Mouse (Mus musculus): ENCODE measurements around the gene Cdyl. TPM values are rescaled to one million over a fixed set of nuclear protein-coding genes. Genes with fewer than 3 reads are reported as not detected.

Cdyl gene
- polyA plus RNA-seq, 1 experiment, result 113 TPM

DNA sequence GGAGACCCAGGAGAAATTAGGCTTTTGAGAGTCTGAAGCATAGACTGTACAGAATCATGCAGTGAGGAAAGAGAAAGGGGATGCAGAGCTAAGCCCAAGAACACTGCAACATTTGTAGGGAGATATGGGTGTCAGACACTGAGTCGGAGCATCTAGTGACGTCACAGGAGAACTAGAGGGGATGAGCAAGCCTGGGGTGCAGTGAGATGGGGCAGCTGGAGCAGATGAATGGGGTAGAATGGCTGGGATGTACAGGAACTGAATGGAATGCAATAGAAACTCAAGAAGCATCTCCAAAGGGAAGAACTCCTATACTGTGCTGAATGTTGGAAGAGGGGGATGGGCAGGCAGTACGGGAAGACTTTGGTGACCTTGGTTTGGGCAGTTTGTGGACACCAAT, 34.8 kb upstream of the Cdyl start:
- Histone ChIP-seq H3K27me3 (ENCODE audit: control insufficient read depth, insufficient read depth, low read length) (no peaks in the 10 kb centered on the region), H3K4me3 (ENCODE audit: control insufficient read depth, low read depth, low read length) (no peak overlapping the region), H3K27ac (ENCODE audit: control insufficient read depth, insufficient read depth, low read depth, low read length) (no peak overlapping the region), H3K36me3 (ENCODE audit: control insufficient read depth, insufficient read depth, low read length) (no peaks in the 10 kb centered on the region), H3K4me1 (ENCODE audit: control insufficient read depth, insufficient read depth, low read length) (no peaks in the 10 kb centered on the region)
- no peak for TF ChIP-seq CTCF (IDR thresholded peaks at IDR 0.05; ENCODE audit: control insufficient read depth, insufficient read depth, insufficient replicate concordance, low read depth, low read length)
- no peak for TF ChIP-seq POLR2A (IDR thresholded peaks at IDR 0.05; ENCODE audit: control insufficient read depth, low read depth, low read length)

DNA sequence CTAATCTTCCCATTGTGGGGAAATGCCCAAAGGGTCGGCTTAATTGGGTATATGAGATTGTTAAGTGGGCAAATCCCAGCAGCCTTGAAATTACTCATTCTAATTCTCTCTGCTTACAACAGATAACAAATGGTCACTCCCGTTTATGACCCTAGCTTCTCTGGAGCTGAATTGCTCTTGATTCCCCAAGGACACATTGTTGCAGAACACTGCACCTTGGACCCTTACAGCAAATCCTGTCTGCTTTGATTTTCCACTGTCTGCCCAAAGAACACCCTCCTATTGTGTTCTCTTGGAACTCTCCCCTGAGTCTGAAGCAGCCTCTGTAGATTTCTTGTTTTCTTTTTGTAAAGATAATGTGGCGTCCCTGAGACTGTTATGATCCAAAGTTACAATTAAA, 34.1 kb upstream of the Cdyl start:
- H3K4me3 ChIP-seq (ENCODE audit: control insufficient read depth, low read depth, low read length), result no peak overlapping the region
- no peaks in the 10 kb centered on the region for H3K27me3 ChIP-seq (ENCODE audit: control insufficient read depth, insufficient read depth, low read length)
- no peak overlapping the region for H3K27ac ChIP-seq (ENCODE audit: control insufficient read depth, insufficient read depth, low read depth, low read length)
- no peak for TF ChIP-seq CTCF (IDR thresholded peaks at IDR 0.05; ENCODE audit: control insufficient read depth, insufficient read depth, insufficient replicate concordance, low read depth, low read length)
- no peak for TF ChIP-seq POLR2A (IDR thresholded peaks at IDR 0.05; ENCODE audit: control insufficient read depth, low read depth, low read length)
- H3K36me3 ChIP-seq (ENCODE audit: control insufficient read depth, insufficient read depth, low read length), result no peaks in the 10 kb centered on the region
- H3K4me1 ChIP-seq (ENCODE audit: control insufficient read depth, insufficient read depth, low read length), result no peaks in the 10 kb centered on the region

DNA sequence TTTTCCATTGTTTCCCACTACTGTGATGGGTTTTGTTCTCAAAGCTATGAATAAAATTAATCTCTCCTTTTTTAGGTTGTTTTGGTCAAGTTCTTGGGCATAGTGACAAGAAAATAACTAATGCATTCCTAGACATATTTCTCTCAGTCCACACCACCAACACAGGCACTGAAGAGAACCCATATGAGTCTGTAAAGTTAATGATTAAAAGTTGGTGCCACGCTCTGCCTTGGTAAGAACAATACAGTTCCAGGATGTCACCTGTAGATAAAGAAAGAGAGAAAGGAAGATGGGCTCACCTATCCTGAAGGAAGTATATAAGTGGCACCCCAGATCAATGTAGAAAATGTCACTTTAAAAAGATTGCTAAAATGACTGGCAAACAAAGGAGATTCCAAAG, 32.3 kb upstream of the Cdyl start:
- H3K36me3 ChIP-seq (ENCODE audit: control insufficient read depth, insufficient read depth, low read length), result no peaks in the 10 kb centered on the region
- H3K27ac ChIP-seq (ENCODE audit: control insufficient read depth, insufficient read depth, low read depth, low read length), result no peak overlapping the region
- no peak overlapping the region for H3K4me3 ChIP-seq (ENCODE audit: control insufficient read depth, low read depth, low read length)
- no peaks in the 10 kb centered on the region for H3K4me1 ChIP-seq (ENCODE audit: control insufficient read depth, insufficient read depth, low read length)
- TF ChIP-seq CTCF (IDR thresholded peaks at IDR 0.05; ENCODE audit: control insufficient read depth, insufficient read depth, insufficient replicate concordance, low read depth, low read length), result no peak
- no peak for TF ChIP-seq POLR2A (IDR thresholded peaks at IDR 0.05; ENCODE audit: control insufficient read depth, low read depth, low read length)
- H3K27me3 ChIP-seq (ENCODE audit: control insufficient read depth, insufficient read depth, low read length), result no peaks in the 10 kb centered on the region

DNA sequence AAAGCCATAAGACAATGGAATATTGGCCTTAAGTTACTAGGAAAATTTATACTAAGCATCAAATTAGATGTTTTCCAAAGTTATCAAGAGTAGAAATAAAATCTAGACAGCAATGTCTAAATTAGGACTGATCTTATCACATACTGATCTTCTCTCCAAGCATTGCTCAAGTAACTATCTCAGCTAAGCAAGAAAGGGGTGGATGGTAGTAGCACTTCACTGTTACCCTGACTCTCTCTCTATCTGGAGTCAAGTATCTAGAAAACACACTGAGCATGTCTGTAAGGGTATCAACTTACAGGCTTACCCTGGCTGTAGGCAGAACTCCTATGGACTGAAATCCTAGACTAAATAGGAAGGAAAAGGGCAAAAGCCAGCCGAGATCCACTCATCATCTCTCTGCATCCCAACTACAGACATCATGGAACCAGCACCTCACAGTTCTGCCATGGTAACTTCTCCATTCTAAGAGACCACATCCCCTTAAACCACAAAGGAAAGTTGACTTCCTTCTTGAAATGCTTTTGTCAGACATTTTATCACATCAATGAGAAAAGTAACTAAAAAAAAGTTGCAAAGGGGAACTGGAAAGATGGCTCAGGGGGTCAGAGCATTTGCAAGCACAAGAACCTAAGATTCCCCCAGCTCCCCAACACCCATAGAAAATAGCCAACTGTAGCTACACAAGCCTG, 12.4 kb upstream of the Cdyl start:
- no peaks in the 10 kb centered on the region for H3K4me1 ChIP-seq (ENCODE audit: control insufficient read depth, insufficient read depth, low read length)
- no peaks in the 10 kb centered on the region for H3K27me3 ChIP-seq (ENCODE audit: control insufficient read depth, insufficient read depth, low read length)
- no peak overlapping the region for H3K4me3 ChIP-seq (ENCODE audit: control insufficient read depth, low read depth, low read length)
- H3K27ac ChIP-seq (ENCODE audit: control insufficient read depth, insufficient read depth, low read depth, low read length), result no peak overlapping the region
- H3K36me3 ChIP-seq (ENCODE audit: control insufficient read depth, insufficient read depth, low read length), result no peaks in the 10 kb centered on the region
- TF ChIP-seq CTCF (IDR thresholded peaks at IDR 0.05; ENCODE audit: control insufficient read depth, insufficient read depth, insufficient replicate concordance, low read depth, low read length) (no peak), POLR2A (IDR thresholded peaks at IDR 0.05; ENCODE audit: control insufficient read depth, low read depth, low read length) (no peak)

DNA sequence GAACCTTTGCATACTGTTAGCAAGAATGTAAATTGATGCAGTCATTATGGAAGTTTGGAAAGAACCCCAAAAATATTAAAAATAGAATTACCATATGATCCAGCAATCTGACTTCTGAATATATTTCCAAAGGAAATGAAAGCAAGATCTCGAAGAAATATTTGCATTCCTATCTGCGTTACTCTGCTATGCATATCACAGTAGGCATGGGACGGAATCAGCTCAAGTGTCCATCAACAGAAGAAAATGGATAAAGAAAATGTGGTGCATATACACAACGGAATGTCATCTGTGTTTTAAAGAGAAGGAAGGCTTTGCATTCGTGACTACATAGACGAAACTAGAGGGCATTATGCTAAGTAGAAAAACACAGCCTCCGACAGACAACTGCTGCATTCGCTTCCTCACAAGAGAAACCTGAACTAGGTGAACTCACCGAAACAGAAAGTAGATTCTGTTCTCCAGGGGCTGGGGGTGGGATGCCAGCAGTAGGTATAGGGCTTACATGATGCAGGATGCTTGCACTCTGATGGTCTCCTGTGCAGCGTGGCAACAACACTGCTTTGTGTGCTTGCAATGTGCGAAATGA, 9.3 kb upstream of the Cdyl start:
- no peaks in the 10 kb centered on the region for H3K27me3 ChIP-seq (ENCODE audit: control insufficient read depth, insufficient read depth, low read length)
- no peak overlapping the region for H3K27ac ChIP-seq (ENCODE audit: control insufficient read depth, insufficient read depth, low read depth, low read length)
- H3K36me3 ChIP-seq (ENCODE audit: control insufficient read depth, insufficient read depth, low read length), result no peaks in the 10 kb centered on the region
- no peak overlapping the region for H3K4me3 ChIP-seq (ENCODE audit: control insufficient read depth, low read depth, low read length)
- H3K4me1 ChIP-seq (ENCODE audit: control insufficient read depth, insufficient read depth, low read length), result no peaks in the 10 kb centered on the region
- TF ChIP-seq CTCF (IDR thresholded peaks at IDR 0.05; ENCODE audit: control insufficient read depth, insufficient read depth, insufficient replicate concordance, low read depth, low read length) (no peak), POLR2A (IDR thresholded peaks at IDR 0.05; ENCODE audit: control insufficient read depth, low read depth, low read length) (no peak)

DNA sequence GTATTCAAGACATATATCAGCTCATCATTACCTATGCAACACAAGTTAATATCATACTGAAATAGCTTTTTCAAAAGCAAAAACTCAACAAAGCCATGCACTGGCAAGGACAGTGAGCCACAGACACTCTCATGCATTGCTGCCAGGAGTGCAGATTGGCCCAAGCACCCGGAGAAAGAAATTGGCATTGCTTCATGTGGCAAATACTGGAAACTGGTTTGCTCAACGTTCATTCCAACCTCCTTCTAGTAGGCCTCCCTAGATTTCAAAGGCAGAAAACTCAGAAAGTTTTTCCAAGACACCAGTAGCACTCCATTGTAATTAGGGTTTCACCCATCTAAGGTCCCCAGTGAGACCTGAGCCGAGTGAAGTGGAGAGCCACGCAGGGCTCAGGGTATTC, 6.8 kb upstream of the Cdyl start:
- TF ChIP-seq POLR2A (IDR thresholded peaks at IDR 0.05; ENCODE audit: control insufficient read depth, low read depth, low read length) (no peak), CTCF (IDR thresholded peaks at IDR 0.05; ENCODE audit: control insufficient read depth, insufficient read depth, insufficient replicate concordance, low read depth, low read length) (no peak)
- H3K27ac ChIP-seq (ENCODE audit: control insufficient read depth, insufficient read depth, low read depth, low read length), result no peak overlapping the region
- H3K4me1 ChIP-seq (ENCODE audit: control insufficient read depth, insufficient read depth, low read length), result no peaks in the 10 kb centered on the region
- no peaks in the 10 kb centered on the region for H3K27me3 ChIP-seq (ENCODE audit: control insufficient read depth, insufficient read depth, low read length)
- no peak overlapping the region for H3K4me3 ChIP-seq (ENCODE audit: control insufficient read depth, low read depth, low read length)
- H3K36me3 ChIP-seq (ENCODE audit: control insufficient read depth, insufficient read depth, low read length), result no peaks in the 10 kb centered on the region

DNA sequence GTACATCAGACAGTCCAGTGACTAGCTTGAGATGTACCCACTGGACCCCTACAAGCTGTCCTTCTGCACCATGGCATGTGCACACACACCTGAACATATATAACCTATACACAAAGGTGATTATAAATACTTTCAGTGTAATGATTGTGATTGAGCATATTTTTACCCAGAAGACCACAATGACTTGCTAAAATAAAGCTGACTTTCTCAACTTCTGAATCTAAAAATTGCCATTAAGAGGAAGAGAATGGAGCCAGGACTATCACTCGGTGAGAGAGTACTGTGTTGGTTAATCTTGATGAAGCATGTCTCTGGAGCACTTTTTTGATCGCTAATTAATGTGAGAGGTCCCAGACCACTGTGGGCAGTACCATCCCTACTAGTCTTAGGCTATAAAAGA, 2.8 kb upstream of the Cdyl start:
- Histone ChIP-seq H3K4me3 (ENCODE audit: control insufficient read depth, low read depth, low read length) (no peak overlapping the region), H3K4me1 (ENCODE audit: control insufficient read depth, insufficient read depth, low read length) (no peaks in the 10 kb centered on the region), H3K27ac (ENCODE audit: control insufficient read depth, insufficient read depth, low read depth, low read length) (no peak overlapping the region), H3K36me3 (ENCODE audit: control insufficient read depth, insufficient read depth, low read length) (no peaks in the 10 kb centered on the region), H3K27me3 (ENCODE audit: control insufficient read depth, insufficient read depth, low read length) (no peaks in the 10 kb centered on the region)
- no peak for TF ChIP-seq CTCF (IDR thresholded peaks at IDR 0.05; ENCODE audit: control insufficient read depth, insufficient read depth, insufficient replicate concordance, low read depth, low read length)
- TF ChIP-seq POLR2A (IDR thresholded peaks at IDR 0.05; ENCODE audit: control insufficient read depth, low read depth, low read length), result no peak

Measured in testis, adult 2 months (tissue).